Mouse (Mus musculus): ENCODE measurements around the gene Thap3. TPM values are rescaled to one million over a fixed set of nuclear protein-coding genes. Genes with fewer than 3 reads are reported as not detected.
A peak's percentile ranks its signal among the peaks of the same experiment; 100 is the strongest.

Gene Thap3
- polyA plus RNA-seq, 1 experiment = 20.0 TPM

- Histone ChIP-seq H3K4me1 (ENCODE audit: control insufficient read depth, insufficient read depth, low read length) (no peaks in the 10 kb centered on the region), H3K36me3 (ENCODE audit: control insufficient read depth, insufficient read depth, low read length, poor library complexity, severe bottlenecking) (no peaks in the 10 kb centered on the region), H3K27me3 (ENCODE audit: control insufficient read depth, insufficient read depth, low read length, poor library complexity, severe bottlenecking) (no peaks in the 10 kb centered on the region; the same call in 1 of the 2 replicates), H3K9me3 (replicated peaks; ENCODE audit: control insufficient read depth, insufficient read depth, low read length, poor library complexity, severe bottlenecking) (no peaks in the 10 kb centered on the region), H3K4me3 (ENCODE audit: low read depth, low read length) (no peak overlapping the region), H3K9ac (ENCODE audit: low read depth, poor library complexity, severe bottlenecking) (no peak overlapping the region), H3K27ac (ENCODE audit: insufficient read depth, low read length) (peak overlapping the region; percentile 88)
- peak; percentile 72; the same call in 1 of the 2 replicates for TF ChIP-seq EP300 (IDR thresholded peaks at IDR 0.05; ENCODE audit: insufficient read depth, low read depth, low read length)
- no peak for TF ChIP-seq CTCF (IDR thresholded peaks at IDR 0.05; ENCODE audit: low read depth, low read length)
Measured at GRCm38 (mm10) chr4:151999481-151999880, 10.7 kb upstream of the Thap3 start.

GRCm38 (mm10) chr4:151997701-151998100 lies 8.9 kb upstream of the Thap3 start:
- Histone ChIP-seq H3K9me3 (replicated peaks; ENCODE audit: control insufficient read depth, insufficient read depth, low read length, poor library complexity, severe bottlenecking) (no peaks in the 10 kb centered on the region), H3K4me3 (ENCODE audit: low read depth, low read length) (no peak overlapping the region), H3K36me3 (ENCODE audit: control insufficient read depth, insufficient read depth, low read length, poor library complexity, severe bottlenecking) (0 out of 2 replicates have a peak, but pooled peaks cover 4% of the 10 kb centered on the region), H3K4me1 (ENCODE audit: control insufficient read depth, insufficient read depth, low read length) (no peaks in the 10 kb centered on the region), H3K27ac (ENCODE audit: insufficient read depth, low read length) (no peak overlapping the region), H3K27me3 (ENCODE audit: control insufficient read depth, insufficient read depth, low read length, poor library complexity, severe bottlenecking) (no peaks in the 10 kb centered on the region; the same call in 1 of the 2 replicates), H3K9ac (ENCODE audit: low read depth, poor library complexity, severe bottlenecking) (no peak overlapping the region)
- no peak for TF ChIP-seq EP300 (IDR thresholded peaks at IDR 0.05; ENCODE audit: insufficient read depth, low read depth, low read length)
- no peak for TF ChIP-seq CTCF (IDR thresholded peaks at IDR 0.05; ENCODE audit: low read depth, low read length)
- no peak for TF ChIP-seq POLR2A (IDR thresholded peaks at IDR 0.05; ENCODE audit: insufficient read depth, low read length)

- no peak overlapping the region for H3K27ac ChIP-seq (ENCODE audit: insufficient read depth, low read length)
- peak overlapping the region; percentile 67 for H3K4me3 ChIP-seq (ENCODE audit: low read depth, low read length)
- H3K9me3 ChIP-seq (replicated peaks; ENCODE audit: control insufficient read depth, insufficient read depth, low read length, poor library complexity, severe bottlenecking) = no peaks in the 10 kb centered on the region
- H3K36me3 ChIP-seq (ENCODE audit: control insufficient read depth, insufficient read depth, low read length, poor library complexity, severe bottlenecking) = peaks cover 8% of the 10 kb centered on the region
- peak overlapping the region; percentile 72 for H3K9ac ChIP-seq (ENCODE audit: low read depth, poor library complexity, severe bottlenecking)
- no peaks in the 10 kb centered on the region; the same call in 1 of the 2 replicates for H3K27me3 ChIP-seq (ENCODE audit: control insufficient read depth, insufficient read depth, low read length, poor library complexity, severe bottlenecking)
- no peaks in the 10 kb centered on the region for H3K4me1 ChIP-seq (ENCODE audit: control insufficient read depth, insufficient read depth, low read length)
- TF ChIP-seq CTCF (IDR thresholded peaks at IDR 0.05; ENCODE audit: low read depth, low read length) = no peak
- TF ChIP-seq POLR2A (IDR thresholded peaks at IDR 0.05; ENCODE audit: insufficient read depth, low read length) = no peak
- no peak for TF ChIP-seq EP300 (IDR thresholded peaks at IDR 0.05; ENCODE audit: insufficient read depth, low read depth, low read length)
Measured at GRCm38 (mm10) chr4:151996951-151997222, 8.1 kb upstream of the Thap3 start.

GRCm38 (mm10) chr4:151996173-151996950 lies 7.6 kb upstream of the Thap3 start, which contains the start of gene Phf13:
Gene Phf13, minus strand, starts transcription at chr4:151996258.
- H3K9me3 ChIP-seq (replicated peaks; ENCODE audit: control insufficient read depth, insufficient read depth, low read length, poor library complexity, severe bottlenecking) = no peaks in the 10 kb centered on the region
- H3K36me3 ChIP-seq (ENCODE audit: control insufficient read depth, insufficient read depth, low read length, poor library complexity, severe bottlenecking) = peaks cover 14% of the 10 kb centered on the region
- peak within 1 kb of the TSS; percentile 96 for H3K4me3 ChIP-seq (ENCODE audit: low read depth, low read length)
- TF ChIP-seq POLR2A (IDR thresholded peaks at IDR 0.05; ENCODE audit: insufficient read depth, low read length) (no peak), CTCF (IDR thresholded peaks at IDR 0.05; ENCODE audit: low read depth, low read length) (no peak), EP300 (IDR thresholded peaks at IDR 0.05; ENCODE audit: insufficient read depth, low read depth, low read length) (no peak)
- peak within 1 kb of the TSS; percentile 96 for H3K9ac ChIP-seq (ENCODE audit: low read depth, poor library complexity, severe bottlenecking)
- no peak within 1 kb of the TSS for H3K27ac ChIP-seq (ENCODE audit: insufficient read depth, low read length)
- no peaks in the 10 kb centered on the region; the same call in 1 of the 2 replicates for H3K27me3 ChIP-seq (ENCODE audit: control insufficient read depth, insufficient read depth, low read length, poor library complexity, severe bottlenecking)
- no peaks in the 10 kb centered on the region for H3K4me1 ChIP-seq (ENCODE audit: control insufficient read depth, insufficient read depth, low read length)

- peak overlapping the region; percentile 96 for H3K4me3 ChIP-seq (ENCODE audit: low read depth, low read length)
- no peaks in the 10 kb centered on the region; the same call in 1 of the 2 replicates for H3K27me3 ChIP-seq (ENCODE audit: control insufficient read depth, insufficient read depth, low read length, poor library complexity, severe bottlenecking)
- no peak overlapping the region for H3K27ac ChIP-seq (ENCODE audit: insufficient read depth, low read length)
- peak overlapping the region; percentile 96 for H3K9ac ChIP-seq (ENCODE audit: low read depth, poor library complexity, severe bottlenecking)
- peaks cover 22% of the 10 kb centered on the region for H3K36me3 ChIP-seq (ENCODE audit: control insufficient read depth, insufficient read depth, low read length, poor library complexity, severe bottlenecking)
- no peaks in the 10 kb centered on the region for H3K9me3 ChIP-seq (replicated peaks; ENCODE audit: control insufficient read depth, insufficient read depth, low read length, poor library complexity, severe bottlenecking)
- no peak for TF ChIP-seq EP300 (IDR thresholded peaks at IDR 0.05; ENCODE audit: insufficient read depth, low read depth, low read length)
- peak; percentile 25 for TF ChIP-seq POLR2A (IDR thresholded peaks at IDR 0.05; ENCODE audit: insufficient read depth, low read length)
- TF ChIP-seq CTCF (IDR thresholded peaks at IDR 0.05; ENCODE audit: low read depth, low read length) = no peak
- peaks cover under 1% of the 10 kb centered on the region for H3K4me1 ChIP-seq (ENCODE audit: control insufficient read depth, insufficient read depth, low read length)
Measured at GRCm38 (mm10) chr4:151995371-151996172, 6.8 kb upstream of the Thap3 start.

Measured in ES-Bruce4 (cell line).